Mouse (Mus musculus): Measurements from ENCODE around the gene Lef1.

Lef1 gene

GRCm38 (mm10) chr3:131196507-131197019, 86.3 kb downstream of the Lef1 start:
- no peak for DNase-seq

GRCm38 (mm10) chr3:131198991-131199390, 88.7 kb downstream of the Lef1 start:
- no peak for DNase-seq

GRCm38 (mm10) chr3:131199590-131200288, 89.5 kb downstream of the Lef1 start:
- no peak for DNase-seq

- no peak for DNase-seq
Observed at GRCm38 (mm10) chr3:131202311-131202710, 92.0 kb downstream of the Lef1 start.

GRCm38 (mm10) chr3:131207846-131208245, 97.6 kb downstream of the Lef1 start:
- peak; percentile 60 for DNase-seq

GRCm38 (mm10) chr3:131208265-131208891, 98.1 kb downstream of the Lef1 start:
- peak; percentile 82 for DNase-seq

- peak; percentile 71 for DNase-seq
Observed at GRCm38 (mm10) chr3:131212200-131212599, 101.9 kb downstream of the Lef1 start.

- DNase-seq, result no peak
Observed at GRCm38 (mm10) chr3:131214060-131214658, 103.9 kb downstream of the Lef1 start.

- peak; percentile 93 for DNase-seq
Observed at GRCm38 (mm10) chr3:131214841-131215240, 104.6 kb downstream of the Lef1 start.

- DNase-seq, result no peak
Observed at GRCm38 (mm10) chr3:131218636-131219390, 108.5 kb downstream of the Lef1 start.

- DNase-seq, result peak; percentile 59
Observed at GRCm38 (mm10) chr3:131228083-131228482, 117.8 kb downstream of the Lef1 start.

- no peak for DNase-seq
Observed at GRCm38 (mm10) chr3:131237061-131237460, 126.8 kb downstream of the Lef1 start.

- peak; percentile 92 for DNase-seq
Observed at GRCm38 (mm10) chr3:131237785-131238633, 127.7 kb downstream of the Lef1 start.

GRCm38 (mm10) chr3:131245766-131246578, 135.7 kb downstream of the Lef1 start:
- peak; percentile 75 for DNase-seq

GRCm38 (mm10) chr3:131246579-131247046, 136.3 kb downstream of the Lef1 start:
- DNase-seq, result no peak

- DNase-seq, result no peak
Observed at GRCm38 (mm10) chr3:131247447-131247846, 137.2 kb downstream of the Lef1 start.

GRCm38 (mm10) chr3:131247851-131248250, 137.6 kb downstream of the Lef1 start:
- DNase-seq, result no peak

GRCm38 (mm10) chr3:131248444-131248843, 138.2 kb downstream of the Lef1 start:
- DNase-seq, result no peak

GRCm38 (mm10) chr3:131250283-131250682, 140.0 kb downstream of the Lef1 start:
- no peak for DNase-seq

- DNase-seq, result no peak
Observed at GRCm38 (mm10) chr3:131250978-131251377, 140.7 kb downstream of the Lef1 start.

GRCm38 (mm10) chr3:131251601-131252000, 141.3 kb downstream of the Lef1 start:
- no peak for DNase-seq

Data from thymus, postnatal 4 days (tissue).